Mouse (Mus musculus) MEL (cell line): Measurements from ENCODE around the gene Uqcc1. TPM values are rescaled to one million over a fixed set of nuclear protein-coding genes. Genes with fewer than 3 reads are reported as not detected.
A peak's percentile ranks its signal among the peaks of the same experiment; 100 is the strongest.

ENCODE experiments used
- DNase-seq: peaks from one replicate; pipeline ENCODE4 v3.0.0; 2011; ENCODE audit warnings: low read depth, low spot score
- H3K27ac ChIP-seq: 2 replicates; pipeline ENCODE4 v1.5.1; 2012; ENCODE audit warnings: low read depth, mild to moderate bottlenecking, control low read depth, low read length, moderate library complexity; ENCODE audit not compliant: control insufficient read depth
- H3K27me3 ChIP-seq, 2 experiments: fragments of 150-350 bp in 1 of 2; sonication (generic) in 1 of 2; 2 replicates each; pipeline ENCODE4 v1.6.1; 2012; ENCODE audit warnings: low read length in 2 of 2, mild to moderate bottlenecking in 2 of 2, improper control_type of control experiment in 1 of 2, moderate library complexity in 1 of 2; ENCODE audit not compliant: insufficient read depth in 2 of 2, control insufficient read depth in 1 of 2
- H3K36me3 ChIP-seq, 2 experiments: 2 replicates each; pipeline ENCODE4 v1.6.1; 2012 to 2014; ENCODE audit warnings: low read length in 2 of 2, improper control_type of control experiment in 1 of 2, inconsistent platforms in 1 of 2, mild to moderate bottlenecking in 1 of 2; ENCODE audit not compliant: insufficient read depth in 2 of 2, control insufficient read depth in 1 of 2
- H3K4me1 ChIP-seq, 2 experiments: fragments of 150-350 bp in 1 of 2; sonication (generic) in 1 of 2; 2 replicates each; pipeline ENCODE4 v1.6.1; 2012; ENCODE audit warnings: low read length in 2 of 2, improper control_type of control experiment in 1 of 2, mild to moderate bottlenecking in 1 of 2; ENCODE audit not compliant: insufficient read depth in 2 of 2, control insufficient read depth in 1 of 2
- H3K4me3 ChIP-seq, 2 experiments: fragments of 150-350 bp in 1 of 2; sonication (generic) in 1 of 2; 2 replicates each; pipeline ENCODE4 v1.5.1; 2012; ENCODE audit warnings: low read depth in 2 of 2, low read length in 2 of 2, mild to moderate bottlenecking in 2 of 2, moderate library complexity in 2 of 2, control low read depth in 1 of 2, improper control_type of control experiment in 1 of 2; ENCODE audit not compliant: control insufficient read depth in 1 of 2, insufficient read depth in 1 of 2
- H3K79me2 ChIP-seq: 2 replicates; pipeline ENCODE4 v1.6.1; 2012; ENCODE audit warnings: mild to moderate bottlenecking, low read length, moderate library complexity; ENCODE audit not compliant: control insufficient read depth, poor library complexity, insufficient read depth
- H3K9ac ChIP-seq: 2 replicates; pipeline ENCODE4 v1.6.1; 2012; ENCODE audit warnings: low read depth, mild to moderate bottlenecking, control low read depth, low read length, moderate library complexity; ENCODE audit not compliant: control insufficient read depth, poor library complexity, severe bottlenecking
- H3K9me3 ChIP-seq: fragments of 150-350 bp; sonication (generic); replicated peaks from 2 replicates; pipeline ENCODE4 v1.6.1; 2012; ENCODE audit warnings: mild to moderate bottlenecking, low read length, improper control_type of control experiment, moderate library complexity; ENCODE audit not compliant: insufficient read depth
- BHLHE40 ChIP-seq: IDR thresholded peaks from 2 replicates; pipeline ENCODE4 v1.6.1; 2012; ENCODE audit warnings: low read depth, mild to moderate bottlenecking, inconsistent platforms, low read length, improper control_type of control experiment, borderline replicate concordance
- CHD2 ChIP-seq: IDR thresholded peaks from 2 replicates; pipeline ENCODE4 v1.6.1; 2011; ENCODE audit warnings: low read length, improper control_type of control experiment
- CTCF ChIP-seq, 3 experiments: IDR thresholded peaks in 2 of 3; conservative IDR thresholded peaks in 1 of 3; 2 replicates each; pipeline ENCODE4 v1.5.1; 2011 to 2012; ENCODE audit warnings: low read length in 3 of 3, low read depth in 2 of 3, mild to moderate bottlenecking in 2 of 3, improper control_type of control experiment in 1 of 3, inconsistent platforms in 1 of 3, mixed read lengths in 1 of 3, moderate library complexity in 1 of 3; ENCODE audit not compliant: control insufficient read depth in 1 of 3, insufficient read depth in 1 of 3, poor library complexity in 1 of 3, severe bottlenecking in 1 of 3
- E2F4 ChIP-seq: IDR thresholded peaks from 2 replicates; pipeline ENCODE4 v1.6.1; 2011; ENCODE audit warnings: low read depth, low read length, improper control_type of control experiment, borderline replicate concordance
- EP300 ChIP-seq, 2 experiments: IDR thresholded peaks; 2 replicates each; pipeline ENCODE4 v1.6.1; 2011; ENCODE audit warnings: improper control_type of control experiment in 2 of 2, low read length in 2 of 2, low read depth in 1 of 2, mild to moderate bottlenecking in 1 of 2
- GATA1 ChIP-seq: IDR thresholded peaks from 2 replicates; pipeline ENCODE4 v1.6.1; 2011; ENCODE audit warnings: low read depth, low read length, improper control_type of control experiment
- HCFC1 ChIP-seq: IDR thresholded peaks from 2 replicates; pipeline ENCODE4 v1.6.1; 2012; ENCODE audit warnings: low read depth, mild to moderate bottlenecking, inconsistent platforms, low read length, improper control_type of control experiment, moderate library complexity
- JUND ChIP-seq: IDR thresholded peaks from 2 replicates; pipeline ENCODE4 v1.6.1; 2011; ENCODE audit warnings: low read depth, mild to moderate bottlenecking, improper control_type of control experiment, low read length
- KAT2A ChIP-seq: conservative IDR thresholded peaks from 2 replicates; pipeline ENCODE4 v1.6.1; 2012; ENCODE audit warnings: low read depth, low read length, improper control_type of control experiment, inconsistent platforms
- MAX ChIP-seq: IDR thresholded peaks from 2 replicates; pipeline ENCODE4 v1.6.1; 2011; ENCODE audit warnings: low read length, improper control_type of control experiment
- MAZ ChIP-seq: IDR thresholded peaks from 2 replicates; pipeline ENCODE4 v1.6.1; 2012; ENCODE audit warnings: low read depth, mild to moderate bottlenecking, inconsistent platforms, low read length, improper control_type of control experiment
- MEF2A ChIP-seq: IDR thresholded peaks from 2 replicates; pipeline ENCODE4 v1.6.1; 2014; ENCODE audit warnings: low read depth, mild to moderate bottlenecking, inconsistent platforms, low read length, improper control_type of control experiment; ENCODE audit not compliant: poor library complexity, insufficient replicate concordance, severe bottlenecking; ENCODE audit errors: extremely low read depth
- MXI1 ChIP-seq: IDR thresholded peaks from 2 replicates; pipeline ENCODE4 v1.6.1; 2011; ENCODE audit warnings: mild to moderate bottlenecking, low read depth, low read length, improper control_type of control experiment
- MYB ChIP-seq: IDR thresholded peaks from 2 replicates; pipeline ENCODE4 v1.6.1; 2011; ENCODE audit warnings: mild to moderate bottlenecking, low read depth, low read length, improper control_type of control experiment
- MYC ChIP-seq: IDR thresholded peaks from 2 replicates; pipeline ENCODE4 v1.6.1; 2011; ENCODE audit warnings: low read depth, mild to moderate bottlenecking, low read length, improper control_type of control experiment, moderate library complexity
- NELFE ChIP-seq: IDR thresholded peaks from 2 replicates; pipeline ENCODE4 v1.6.1; 2011; ENCODE audit warnings: low read depth, low read length, improper control_type of control experiment
- POLR2A ChIP-seq, 2 experiments: IDR thresholded peaks; 2 replicates each; pipeline ENCODE4 v1.6.1; 2011 to 2012; ENCODE audit warnings: low read length in 2 of 2, mild to moderate bottlenecking in 2 of 2, control low read depth in 1 of 2, improper control_type of control experiment in 1 of 2, low read depth in 1 of 2, moderate library complexity in 1 of 2; ENCODE audit not compliant: control insufficient read depth in 1 of 2, insufficient read depth in 1 of 2, poor library complexity in 1 of 2
- POLR2AphosphoS2 ChIP-seq: IDR thresholded peaks from 2 replicates; pipeline ENCODE4 v1.6.1; 2011; ENCODE audit warnings: low read length, improper control_type of control experiment
- POLR2AphosphoS5 ChIP-seq: IDR thresholded peaks from 2 replicates; pipeline ENCODE4 v1.6.1; 2012; ENCODE audit warnings: low read depth, borderline replicate concordance, mild to moderate bottlenecking, inconsistent platforms, low read length, moderate library complexity, mixed read lengths
- RAD21 ChIP-seq: IDR thresholded peaks from 2 replicates; pipeline ENCODE4 v1.6.1; 2011; ENCODE audit warnings: mild to moderate bottlenecking, low read depth, low read length, improper control_type of control experiment
- RCOR1 ChIP-seq: IDR thresholded peaks from 2 replicates; pipeline ENCODE4 v1.6.1; 2012; ENCODE audit warnings: low read depth, mild to moderate bottlenecking, inconsistent platforms, low read length, improper control_type of control experiment
- SIN3A ChIP-seq: IDR thresholded peaks from 2 replicates; pipeline ENCODE4 v1.6.1; 2012; ENCODE audit warnings: low read length, improper control_type of control experiment, inconsistent platforms
- SMC3 ChIP-seq: IDR thresholded peaks from 2 replicates; pipeline ENCODE4 v1.6.1; 2011; ENCODE audit warnings: low read depth, low read length, improper control_type of control experiment
- TAL1 ChIP-seq: IDR thresholded peaks from 2 replicates; pipeline ENCODE4 v1.6.1; 2012; ENCODE audit warnings: mild to moderate bottlenecking, inconsistent platforms, low read length, moderate library complexity, mixed read lengths
- TBP ChIP-seq: IDR thresholded peaks from 2 replicates; pipeline ENCODE4 v1.8.0; 2011; ENCODE audit warnings: low read depth, low read length, improper control_type of control experiment
- ZC3H11A ChIP-seq: IDR thresholded peaks from 2 replicates; pipeline ENCODE4 v1.6.1; 2012; ENCODE audit warnings: low read depth, mild to moderate bottlenecking, inconsistent platforms, low read length, improper control_type of control experiment
- ZMIZ1 ChIP-seq: IDR thresholded peaks from 2 replicates; pipeline ENCODE4 v1.6.1; 2012; ENCODE audit warnings: low read depth, mild to moderate bottlenecking, inconsistent platforms, low read length, improper control_type of control experiment, moderate library complexity
- ZNF384 ChIP-seq: IDR thresholded peaks from 2 replicates; pipeline ENCODE4 v1.6.1; 2012; ENCODE audit warnings: low read depth, mild to moderate bottlenecking, inconsistent platforms, low read length, improper control_type of control experiment
- polyA plus RNA-seq, 2 experiments: library from polyadenylated mRNA; stranded (reverse) in 1 of 2; unstranded in 1 of 2; fragments of >175 nt in 1 of 2; fragments of >200 nt in 1 of 2; gene quantifications; 2 replicates each; pipeline versions ENCODE4 v1.2.1 to v1.2.4; 2012; ENCODE audit warnings: low replicate concordance in 2 of 2, low read depth in 1 of 2; ENCODE audit not compliant: insufficient read length in 2 of 2, insufficient read depth in 1 of 2, missing spikeins in 1 of 2
- total RNA-seq: library from RNA; depleted of rRNA; stranded (reverse); fragments of 300-350 nt; gene quantifications from 2 replicates; pipeline ENCODE4 v1.2.3, GENCODE M21; 2012

Uqcc1 gene
- total and polyA plus RNA-seq, 3 experiments: 61.0 to 83.1 TPM; not detected in 1

DNA sequence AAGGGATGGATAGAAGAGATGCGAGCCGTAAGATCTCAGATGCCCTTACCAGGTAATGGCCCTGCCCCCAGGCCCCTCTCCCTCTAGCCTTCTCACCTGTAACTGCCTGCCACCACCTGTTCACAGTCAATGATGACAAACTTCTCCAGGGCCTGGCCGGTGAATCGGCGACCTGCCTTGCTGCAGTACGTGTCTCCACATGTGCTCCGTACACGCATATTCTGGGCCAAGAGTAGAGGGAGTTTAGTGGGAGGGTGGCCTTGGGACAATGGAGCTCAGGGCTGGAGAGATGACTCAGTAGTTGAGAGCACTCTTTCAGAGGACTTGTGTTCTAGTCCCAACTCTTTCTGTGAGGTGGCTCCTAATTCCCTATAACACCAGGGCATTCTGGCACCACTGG, 99.3 kb downstream of the Uqcc1 start:
- no peak for DNase-seq
- Histone ChIP-seq H3K27ac (no peak overlapping the region), H3K27me3 (no peaks in the 10 kb centered on the region)
- no peak for TF ChIP-seq TAL1
- TF ChIP-seq POLR2A (IDR thresholded peaks at IDR 0.05; ENCODE audit: control insufficient read depth in 1 of 2, insufficient read depth in 1 of 2, low read depth in 1 of 2, low read length in 2 of 2, poor library complexity in 1 of 2): no peak
- no peak for TF ChIP-seq POLR2AphosphoS2
- TF ChIP-seq MYB: no peak
- no peak for TF ChIP-seq NELFE
- TF ChIP-seq EP300 (IDR thresholded peaks at IDR 0.05; ENCODE audit: low read depth in 1 of 2, low read length in 2 of 2): no peak
- no peak for TF ChIP-seq RCOR1
- no peak for TF ChIP-seq ZNF384
- TF ChIP-seq CTCF (IDR thresholded peaks at IDR 0.05 in 2 of 3, conservative IDR thresholded peaks at IDR 0.05 in 1 of 3; ENCODE audit: control insufficient read depth in 1 of 3, insufficient read depth in 1 of 3, low read depth in 2 of 3, low read length in 3 of 3, poor library complexity in 1 of 3, severe bottlenecking in 1 of 3): no peak
- TF ChIP-seq MAZ: no peak
- no peak for TF ChIP-seq KAT2A
- no peak for TF ChIP-seq BHLHE40
- TF ChIP-seq, all 39 proteins: peak for 0
- H3K4me1 ChIP-seq: peaks cover 0 to 5% of the 10 kb centered on the region in 2 experiments; a peak in 2 of 4 replicates
- H3K36me3 ChIP-seq: peaks cover 0 to 4% of the 10 kb centered on the region in 2 experiments; a peak in 2 of 4 replicates
- H3K9ac ChIP-seq: no peak overlapping the region
- H3K4me3 ChIP-seq: no peak overlapping the region
- H3K79me2 ChIP-seq: peaks cover 6% of the 10 kb centered on the region
- H3K9me3 ChIP-seq: no peaks in the 10 kb centered on the region

DNA sequence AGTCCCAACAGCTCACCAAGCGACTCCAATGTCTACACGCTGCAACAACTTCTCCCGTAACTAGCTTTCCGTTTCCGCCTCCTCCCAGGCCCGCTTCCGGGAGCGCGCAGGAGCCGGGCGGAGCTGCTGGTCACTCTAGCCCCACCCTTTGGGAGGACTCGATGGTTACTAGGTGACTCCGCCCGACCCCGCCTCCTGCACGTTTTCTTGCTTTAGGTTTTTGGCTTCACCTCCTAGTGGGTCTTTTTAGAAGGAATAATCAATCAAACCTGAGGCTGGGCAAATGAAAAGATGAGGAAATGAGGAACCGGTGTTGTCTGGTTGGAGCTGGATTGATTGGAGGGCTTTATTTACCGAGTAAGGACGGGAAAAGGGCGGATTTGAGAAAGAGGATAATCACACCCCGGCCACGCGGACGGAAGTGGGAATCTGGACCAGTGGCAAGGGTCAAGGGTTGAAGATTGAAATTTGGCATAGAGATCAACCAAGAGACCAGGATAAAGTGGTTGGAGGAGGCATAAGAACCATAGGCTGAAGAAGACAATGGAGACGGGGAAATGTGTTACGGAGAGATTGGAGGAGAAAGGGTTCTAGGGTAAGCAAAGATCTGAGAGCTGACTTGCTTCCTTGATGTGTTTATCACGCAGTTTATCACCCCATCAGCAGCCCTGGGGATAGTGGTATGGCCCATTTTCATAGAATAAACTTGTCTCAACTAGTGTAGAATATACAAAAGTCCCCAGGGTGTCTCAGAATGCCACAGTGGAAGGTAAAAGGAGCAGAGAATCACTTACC, 103.3 kb downstream of the Uqcc1 start, which contains the start of gene Eif6:
Eif6 (minus strand) TSS at position 296 of the 795 bp plus-strand sequence.
- H3K4me1 ChIP-seq: peaks cover 2 to 9% of the 10 kb centered on the region in 2 experiments; a peak in 3 of 4 replicates
- H3K36me3 ChIP-seq: peaks cover 5 to 11% of the 10 kb centered on the region in 2 experiments
- H3K27ac ChIP-seq: peak within 1 kb of the TSS; percentile 86
- no peaks in the 10 kb centered on the region for H3K9me3 ChIP-seq
- peaks cover 30% of the 10 kb centered on the region for H3K79me2 ChIP-seq
- no peaks in the 10 kb centered on the region for H3K27me3 ChIP-seq
- DNase-seq: peak; percentile 97
- H3K9ac ChIP-seq: peak within 1 kb of the TSS; percentile 98
- H3K4me3 ChIP-seq: peak within 1 kb of the TSS; percentile 66 to 94
- TF ChIP-seq MXI1 (peak; percentile 97), ZC3H11A (no peak), TAL1 (no peak), HCFC1 (peak; percentile 91), MEF2A (no peak), GATA1 (no peak; the same call in none of the 2 replicates), MYC (peak; percentile 88; the same call in 1 of the 2 replicates), ZMIZ1 (peak; percentile 73; the same call in 1 of the 2 replicates), POLR2A (IDR thresholded peaks at IDR 0.05; ENCODE audit: control insufficient read depth in 1 of 2, insufficient read depth in 1 of 2, low read depth in 1 of 2, low read length in 2 of 2, poor library complexity in 1 of 2) (peak; percentile 66 to 94; a peak in 2 of 4 replicates), KAT2A (peak; percentile 57; the same call in 1 of the 2 replicates), JUND (no peak), SMC3 (no peak), BHLHE40 (peak; percentile 98), RCOR1 (no peak), SIN3A (peak; percentile 95), CTCF (IDR thresholded peaks at IDR 0.05 in 2 of 3, conservative IDR thresholded peaks at IDR 0.05 in 1 of 3; ENCODE audit: control insufficient read depth in 1 of 3, insufficient read depth in 1 of 3, low read depth in 2 of 3, low read length in 3 of 3, poor library complexity in 1 of 3, severe bottlenecking in 1 of 3) (no peak), MYB (no peak), MAX (peak; percentile 69), POLR2AphosphoS5 (no peak), CHD2 (no peak), EP300 (IDR thresholded peaks at IDR 0.05; ENCODE audit: low read depth in 1 of 2, low read length in 2 of 2) (no peak), TBP (peak; percentile 81), NELFE (peak; percentile 94), RAD21 (no peak), ZNF384 (no peak), E2F4 (peak; percentile 74; the same call in 1 of the 2 replicates)
